Mouse (Mus musculus) neural tube, embryonic 13.5 days (tissue): ENCODE measurements around the gene Dusp10. TPM values are rescaled to one million over a fixed set of nuclear protein-coding genes. Genes with fewer than 3 reads are reported as not detected.

Source experiments
- polyA plus RNA-seq: library from polyadenylated mRNA; unstranded; fragments of >200 nt; fragmentation: Nextera tagmentation; extraction: Ambion mirVana; gene quantifications from 2 replicates; pipeline ENCODE4 v1.2.1, GENCODE M21; 2015

The Dusp10 gene
- polyA plus RNA-seq, 1 experiment from 2014 or later, result 6.8 TPM

Other genes with a start within 250 kb of the Dusp10 start
- gene 1700056E22Rik, start 21.0 kb downstream of the Dusp10 start, polyA plus RNA-seq, result 0.76 and 0.89 TPM in 2 replicates